Mouse (Mus musculus) cerebellum, adult 2 months (tissue): ENCODE results near the gene Sez6l.

Experiments used
- CTCF ChIP-seq: fragments of 200-500 bp; IDR thresholded peaks from 2 replicates; pipeline ENCODE4 v1.5.1; 2011; ENCODE audit warnings: low read depth, mild to moderate bottlenecking, control low read depth, low read length, moderate library complexity, borderline replicate concordance; ENCODE audit not compliant: insufficient read depth
- POLR2A ChIP-seq: fragments of 200-500 bp; IDR thresholded peaks from 2 replicates; pipeline ENCODE4 v1.6.1; 2011; ENCODE audit warnings: low read length, control low read depth, borderline replicate concordance; ENCODE audit not compliant: insufficient read depth

- TF ChIP-seq POLR2A, result no peak
- no peak for TF ChIP-seq CTCF
Observed at GRCm38 (mm10) chr5:112493492-112493891, 83.5 kb downstream of the Sez6l start.
